Mouse (Mus musculus) embryonic facial prominence, embryonic 15.5 days (tissue): ENCODE measurements at regions not wholly inside any gene's neighbourhood (a gene's known extent, or its start where the extent isn't known, plus 50 kb on each side); places are given as distances from the start of the nearest gene placed in this dataset.

Experiments
- ATAC-seq: fragments of 200-750 bp; cut with Nextera tagmentation; 2 replicates; pipeline ENCODE4 v1.8.0; 2017; ENCODE audit warnings: low read depth, moderate TSS enrichment; ENCODE audit not compliant: insufficient number of reproducible peaks, low FRiP score, low TSS enrichment
- H3K27ac ChIP-seq: fragments of 300-500 bp; sonication (generic); replicated peaks from 2 replicates; pipeline ENCODE4 v1.5.1; 2015; ENCODE audit warnings: mild to moderate bottlenecking, inconsistent platforms
- H3K27me3 ChIP-seq: fragments of 300-500 bp; sonication (generic); 2 replicates; pipeline ENCODE4 v1.6.1; 2015; ENCODE audit warnings: inconsistent platforms
- H3K36me3 ChIP-seq: fragments of 300-500 bp; sonication (generic); 2 replicates; pipeline ENCODE4 v1.6.1; 2015; ENCODE audit warnings: mild to moderate bottlenecking, inconsistent platforms
- H3K4me1 ChIP-seq: fragments of 300-500 bp; sonication (generic); 2 replicates; pipeline ENCODE4 v1.6.1; 2015; ENCODE audit warnings: inconsistent platforms
- H3K4me2 ChIP-seq: fragments of 300-500 bp; sonication (generic); replicated peaks from 2 replicates; pipeline ENCODE4 v1.6.1; 2015; ENCODE audit warnings: mild to moderate bottlenecking, inconsistent platforms
- H3K4me3 ChIP-seq: fragments of 300-500 bp; sonication (generic); replicated peaks from 2 replicates; pipeline ENCODE4 v1.5.1; 2015; ENCODE audit warnings: mild to moderate bottlenecking, inconsistent platforms
- H3K9ac ChIP-seq: fragments of 300-500 bp; sonication (generic); 2 replicates; pipeline ENCODE4 v1.6.1; 2015; ENCODE audit warnings: inconsistent platforms
- H3K9me3 ChIP-seq: fragments of 300-500 bp; sonication (generic); replicated peaks from 2 replicates; pipeline ENCODE4 v1.6.1; 2016; ENCODE audit warnings: inconsistent platforms
- WGBS: fragments of 180-500 bp; shearing (Covaris S2); methylation state at CpG from one replicate; pipeline ENCODE4 v1.1.7; 2015; 5-methylcytosine and 5-hydroxymethylcytosine counted together

GRCm38 (mm10) chr6:61074700-61075099, 105.4 kb upstream of the Ccser1 start:
- no peaks in the 10 kb centered on the region for H3K36me3 ChIP-seq
- no peaks in the 10 kb centered on the region for H3K4me1 ChIP-seq
- H3K4me2 ChIP-seq = no peak overlapping the region
- H3K9me3 ChIP-seq = no peaks in the 10 kb centered on the region
- H3K27ac ChIP-seq = no peak overlapping the region
- H3K27me3 ChIP-seq = no peaks in the 10 kb centered on the region
- no peak overlapping the region for H3K9ac ChIP-seq
- no peak for ATAC-seq
- 82% methylated on average over 3 of the region's 3 CpGs for WGBS
- no peak overlapping the region for H3K4me3 ChIP-seq

DNA sequence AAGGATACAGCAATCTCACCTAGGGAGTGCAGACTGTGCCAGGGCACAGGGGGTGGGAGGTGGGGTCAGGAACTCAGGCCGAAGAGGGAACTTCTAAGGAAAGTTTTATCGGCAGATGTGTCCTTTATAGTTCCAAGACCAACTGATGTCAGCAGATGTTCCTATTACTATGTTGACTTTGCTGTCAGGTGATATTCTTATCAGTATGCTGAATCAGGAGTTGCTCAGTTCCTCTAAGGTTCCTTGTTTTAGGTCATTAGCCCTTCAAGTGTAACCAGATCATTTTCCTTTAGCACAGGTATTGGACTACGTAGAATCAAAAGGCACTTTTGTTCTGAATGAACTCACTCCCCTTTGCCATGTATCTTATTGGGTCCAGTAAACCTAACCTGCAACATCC, 101.6 kb upstream of the Ccser1 start:
- no peak overlapping the region for H3K4me3 ChIP-seq
- no peak overlapping the region for H3K9ac ChIP-seq
- no peaks in the 10 kb centered on the region for H3K36me3 ChIP-seq
- WGBS = 71% methylated on average over 3 of the region's 3 CpGs
- no peak overlapping the region for H3K27ac ChIP-seq
- no peak overlapping the region for H3K4me2 ChIP-seq
- H3K4me1 ChIP-seq = no peaks in the 10 kb centered on the region
- no peaks in the 10 kb centered on the region for H3K27me3 ChIP-seq
- H3K9me3 ChIP-seq = no peaks in the 10 kb centered on the region
- no peak for ATAC-seq

DNA sequence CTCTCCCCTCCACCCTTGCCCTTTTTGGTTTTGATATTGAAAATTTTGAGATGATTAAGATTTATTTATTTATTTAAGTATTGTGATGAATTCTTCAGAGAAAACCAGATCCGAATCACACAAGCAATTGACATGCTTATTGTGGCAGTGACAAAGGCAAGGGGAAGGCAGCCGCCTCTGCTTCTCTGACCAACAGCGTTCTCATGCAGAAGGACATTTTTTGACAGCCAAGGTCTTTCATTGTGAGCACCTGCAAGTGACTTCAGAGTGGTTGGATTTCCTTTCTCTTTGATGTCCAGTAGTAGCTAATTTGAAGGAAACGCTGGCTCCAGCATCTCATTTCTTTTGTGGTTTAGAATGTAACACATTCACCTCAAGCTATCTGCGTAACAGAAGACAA, 99.5 kb upstream of the Ccser1 start:
- 75% methylated on average over 5 of the region's 5 CpGs for WGBS
- H3K36me3 ChIP-seq = no peaks in the 10 kb centered on the region

GRCm38 (mm10) chr6:61083346-61083745, 96.8 kb upstream of the Ccser1 start:
- Histone ChIP-seq H3K4me1 (no peaks in the 10 kb centered on the region), H3K9me3 (no peaks in the 10 kb centered on the region), H3K27me3 (no peaks in the 10 kb centered on the region), H3K4me3 (no peak overlapping the region), H3K4me2 (no peak overlapping the region), H3K27ac (no peak overlapping the region), H3K9ac (no peak overlapping the region), H3K36me3 (no peaks in the 10 kb centered on the region)
- 85% methylated on average over 3 of the region's 3 CpGs for WGBS
- ATAC-seq = no peak

More for the DNA sequence above, 99.5 kb upstream of the Ccser1 start:
- no peaks in the 10 kb centered on the region for H3K4me1 ChIP-seq
- no peak for ATAC-seq
- H3K4me2 ChIP-seq = no peak overlapping the region
- no peak overlapping the region for H3K4me3 ChIP-seq
- H3K9ac ChIP-seq = no peak overlapping the region
- no peak overlapping the region for H3K27ac ChIP-seq
- H3K27me3 ChIP-seq = no peaks in the 10 kb centered on the region
- no peaks in the 10 kb centered on the region for H3K9me3 ChIP-seq

- WGBS = 72% methylated on average over 9 of the region's 9 CpGs
- Histone ChIP-seq H3K9me3 (no peaks in the 10 kb centered on the region), H3K4me2 (no peak overlapping the region), H3K27ac (no peak overlapping the region), H3K36me3 (no peaks in the 10 kb centered on the region), H3K27me3 (no peaks in the 10 kb centered on the region), H3K9ac (no peak overlapping the region), H3K4me1 (no peaks in the 10 kb centered on the region), H3K4me3 (no peak overlapping the region)
- no peak for ATAC-seq
These were observed 80.7 kb upstream of the Ccser1 start for GRCm38 (mm10) chr6:61099348-61099981.

DNA sequence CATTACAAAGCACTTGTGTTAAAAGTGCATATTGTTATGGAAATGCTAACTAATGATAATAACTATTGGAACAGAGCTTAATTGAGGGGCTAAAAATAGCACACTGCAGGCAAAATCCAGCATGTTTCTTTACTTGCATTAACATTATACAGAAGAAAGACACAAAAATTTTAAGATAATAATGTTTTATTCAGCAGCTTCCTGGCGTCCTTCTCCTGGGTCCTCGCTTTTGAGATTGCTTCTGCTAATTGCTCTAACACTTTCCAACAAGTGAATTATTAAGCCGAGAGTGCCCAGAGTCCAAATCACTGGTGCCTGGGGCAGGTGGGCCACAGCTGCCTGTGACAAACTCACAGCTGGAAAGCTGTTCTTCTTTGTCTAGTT, 80.2 kb upstream of the Ccser1 start:
- Histone ChIP-seq H3K27me3 (no peaks in the 10 kb centered on the region), H3K36me3 (no peaks in the 10 kb centered on the region), H3K27ac (no peak overlapping the region), H3K9me3 (no peaks in the 10 kb centered on the region), H3K4me2 (no peak overlapping the region), H3K4me1 (no peaks in the 10 kb centered on the region), H3K9ac (no peak overlapping the region), H3K4me3 (no peak overlapping the region)
- no peak for ATAC-seq
- 28% methylated on average over 3 of the region's 3 CpGs for WGBS

- H3K9ac ChIP-seq = no peak overlapping the region
- H3K4me3 ChIP-seq = no peak overlapping the region
- H3K4me2 ChIP-seq = no peak overlapping the region
- H3K9me3 ChIP-seq = no peaks in the 10 kb centered on the region
- WGBS = 64% methylated on average over 6 of the region's 6 CpGs
- no peaks in the 10 kb centered on the region for H3K4me1 ChIP-seq
- no peaks in the 10 kb centered on the region for H3K27me3 ChIP-seq
- no peak overlapping the region for H3K27ac ChIP-seq
- ATAC-seq = no peak
- no peaks in the 10 kb centered on the region for H3K36me3 ChIP-seq
These were observed 78.2 kb upstream of the Ccser1 start for GRCm38 (mm10) chr6:61101972-61102371.

GRCm38 (mm10) chr6:61103459-61104234, 76.5 kb upstream of the Ccser1 start:
- Histone ChIP-seq H3K4me2 (no peak overlapping the region), H3K4me3 (no peak overlapping the region), H3K27me3 (no peaks in the 10 kb centered on the region), H3K36me3 (no peaks in the 10 kb centered on the region), H3K4me1 (no peaks in the 10 kb centered on the region), H3K9ac (no peak overlapping the region), H3K9me3 (no peaks in the 10 kb centered on the region), H3K27ac (no peak overlapping the region)
- 22% methylated on average over 4 of the region's 4 CpGs for WGBS
- ATAC-seq = no peak

GRCm38 (mm10) chr6:61115250-61115649, 64.9 kb upstream of the Ccser1 start:
- no peak for ATAC-seq

DNA sequence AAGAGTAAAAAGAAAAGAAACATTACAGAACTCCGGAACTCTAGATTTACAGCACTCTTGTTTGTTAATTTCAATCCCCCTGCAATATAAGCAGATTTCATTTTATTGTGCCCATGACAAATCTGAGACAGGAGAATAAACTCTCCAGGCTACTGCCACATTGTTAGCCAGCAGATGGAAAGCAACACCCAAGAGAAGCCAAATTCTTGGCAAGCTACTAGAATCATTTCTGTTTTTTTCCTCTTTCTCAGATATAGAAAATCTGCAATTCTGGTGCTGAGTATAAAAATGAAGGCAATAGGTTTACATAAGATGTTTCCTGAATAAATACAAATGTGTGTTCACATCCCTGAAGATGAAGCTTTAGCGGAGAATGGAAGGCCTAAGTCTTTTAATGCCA, 60.5 kb upstream of the Ccser1 start:
- Histone ChIP-seq H3K4me1 (no peaks in the 10 kb centered on the region), H3K9me3 (no peaks in the 10 kb centered on the region), H3K27me3 (no peaks in the 10 kb centered on the region), H3K4me2 (no peak overlapping the region), H3K4me3 (no peak overlapping the region), H3K36me3 (no peaks in the 10 kb centered on the region), H3K9ac (no peak overlapping the region), H3K27ac (no peak overlapping the region)
- ATAC-seq = no peak
- 46% methylated on average over 2 of the region's 2 CpGs for WGBS

More at GRCm38 (mm10) chr6:61115250-61115649, 64.9 kb upstream of the Ccser1 start:
- Histone ChIP-seq H3K4me1 (no peaks in the 10 kb centered on the region), H3K36me3 (no peaks in the 10 kb centered on the region), H3K27ac (no peak overlapping the region), H3K9ac (no peak overlapping the region), H3K4me2 (no peak overlapping the region), H3K9me3 (no peaks in the 10 kb centered on the region), H3K4me3 (no peak overlapping the region), H3K27me3 (no peaks in the 10 kb centered on the region)
- 33% methylated on average over 1 of the region's 1 CpGs for WGBS

DNA sequence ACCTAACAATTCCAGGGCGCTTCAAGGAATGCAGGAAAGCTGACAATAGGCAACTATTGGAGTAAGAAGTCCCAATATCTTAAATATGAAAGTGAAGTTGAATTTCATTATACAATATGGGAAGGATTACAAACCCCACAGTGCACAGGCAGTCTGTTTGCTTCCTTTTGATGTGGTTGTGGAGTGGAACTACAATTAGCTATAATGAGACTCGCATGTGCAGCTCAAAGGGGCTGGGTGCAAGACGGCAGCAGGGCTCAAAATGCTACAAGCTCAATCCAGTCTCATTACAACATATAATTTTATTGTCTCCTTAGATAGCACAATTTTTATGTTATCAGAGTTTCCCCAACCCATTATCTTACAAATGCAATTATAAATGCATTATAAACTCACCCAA, 54.7 kb upstream of the Ccser1 start:
- no peak overlapping the region for H3K4me3 ChIP-seq
- no peaks in the 10 kb centered on the region for H3K27me3 ChIP-seq
- no peak overlapping the region for H3K4me2 ChIP-seq
- H3K9me3 ChIP-seq = no peaks in the 10 kb centered on the region
- 27% methylated on average over 3 of the region's 3 CpGs for WGBS
- no peak overlapping the region for H3K9ac ChIP-seq
- no peak overlapping the region for H3K27ac ChIP-seq
- no peaks in the 10 kb centered on the region for H3K36me3 ChIP-seq
- no peak for ATAC-seq
- no peaks in the 10 kb centered on the region for H3K4me1 ChIP-seq

DNA sequence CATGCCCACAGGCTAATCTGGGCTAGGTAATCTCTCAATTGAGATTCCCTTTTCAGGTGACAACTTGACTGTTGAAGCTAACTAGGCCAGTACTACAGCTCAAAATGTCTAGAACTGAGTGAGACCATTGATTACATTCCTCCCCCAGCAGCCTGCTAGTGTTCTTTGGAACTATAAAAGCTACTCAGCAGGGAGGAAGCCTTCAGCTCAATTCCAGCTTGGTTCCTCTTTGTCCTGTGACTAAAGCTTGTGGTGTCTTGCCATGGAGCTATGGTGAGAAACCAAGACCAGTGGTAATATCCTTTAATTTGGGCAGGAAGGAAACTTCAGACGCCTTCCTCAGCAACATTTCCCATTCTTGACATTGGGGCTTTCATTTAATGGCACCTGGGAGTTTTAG, 52.9 kb upstream of the Ccser1 start:
- Histone ChIP-seq H3K27me3 (no peaks in the 10 kb centered on the region), H3K9ac (no peak overlapping the region), H3K27ac (no peak overlapping the region), H3K4me3 (no peak overlapping the region), H3K4me2 (no peak overlapping the region), H3K9me3 (no peaks in the 10 kb centered on the region), H3K4me1 (no peaks in the 10 kb centered on the region), H3K36me3 (no peaks in the 10 kb centered on the region)
- WGBS = 79% methylated on average over 1 of the region's 1 CpGs
- no peak for ATAC-seq
